Mouse (Mus musculus): ENCODE measurements around the gene Tjp3.

Gene Tjp3

GRCm38 (mm10) chr10:81299585-81300351 is 8.4 kb upstream of the Tjp3 start:
- DNase-seq (ENCODE audit: low read depth, low spot score) = no peak

- no peak for DNase-seq (ENCODE audit: low read depth, low spot score)
Observed at GRCm38 (mm10) chr10:81298369-81299100, 7.2 kb upstream of the Tjp3 start.

GRCm38 (mm10) chr10:81297845-81298244 is 6.5 kb upstream of the Tjp3 start:
- no peak for DNase-seq (ENCODE audit: low read depth, low spot score)

GRCm38 (mm10) chr10:81297246-81297645 is 5.9 kb upstream of the Tjp3 start:
- no peak for DNase-seq (ENCODE audit: low read depth, low spot score)

- no peak for DNase-seq (ENCODE audit: low read depth, low spot score)
Observed at GRCm38 (mm10) chr10:81295185-81295584, 3.8 kb upstream of the Tjp3 start.

- DNase-seq (ENCODE audit: low read depth, low spot score) = no peak
Observed at GRCm38 (mm10) chr10:81294442-81294841, 3.1 kb upstream of the Tjp3 start.

- no peak for DNase-seq (ENCODE audit: low read depth, low spot score)
Observed at GRCm38 (mm10) chr10:81293334-81294030, 2.1 kb upstream of the Tjp3 start.

- DNase-seq (ENCODE audit: low read depth, low spot score) = peak; percentile 100
Observed at GRCm38 (mm10) chr10:81292554-81293333, 1.4 kb upstream of the Tjp3 start, which contains the start of gene Pip5k1c. Pip5k1c (plus strand) TSS chr10:81292963.

- no peak for DNase-seq (ENCODE audit: low read depth, low spot score)
Observed at GRCm38 (mm10) chr10:81290698-81291460, 502 bp downstream of the Tjp3 start.

- no peak for DNase-seq (ENCODE audit: low read depth, low spot score)
Observed at GRCm38 (mm10) chr10:81289811-81290210, 1.6 kb downstream of the Tjp3 start.

- no peak for DNase-seq (ENCODE audit: low read depth, low spot score)
Observed at GRCm38 (mm10) chr10:81289278-81289677, 2.1 kb downstream of the Tjp3 start.

- no peak for DNase-seq (ENCODE audit: low read depth, low spot score)
Observed at GRCm38 (mm10) chr10:81288601-81289000, 2.8 kb downstream of the Tjp3 start.

GRCm38 (mm10) chr10:81287513-81288157 is 3.7 kb downstream of the Tjp3 start:
- no peak for DNase-seq (ENCODE audit: low read depth, low spot score)

GRCm38 (mm10) chr10:81286586-81286985 is 4.8 kb downstream of the Tjp3 start:
- DNase-seq (ENCODE audit: low read depth, low spot score) = no peak

- no peak for DNase-seq (ENCODE audit: low read depth, low spot score)
Observed at GRCm38 (mm10) chr10:81285694-81286450, 5.5 kb downstream of the Tjp3 start.

GRCm38 (mm10) chr10:81284719-81285118 is 6.7 kb downstream of the Tjp3 start:
- no peak for DNase-seq (ENCODE audit: low read depth, low spot score)

- no peak for DNase-seq (ENCODE audit: low read depth, low spot score)
Observed at GRCm38 (mm10) chr10:81284189-81284588, 7.2 kb downstream of the Tjp3 start.

GRCm38 (mm10) chr10:81279496-81279895 is 11.9 kb downstream of the Tjp3 start:
- DNase-seq (ENCODE audit: low read depth, low spot score) = no peak

- no peak for DNase-seq (ENCODE audit: low read depth, low spot score)
Observed at GRCm38 (mm10) chr10:81277676-81278075, 13.7 kb downstream of the Tjp3 start.

- DNase-seq (ENCODE audit: low read depth, low spot score) = no peak
Observed at GRCm38 (mm10) chr10:81273842-81274241, 17.5 kb downstream of the Tjp3 start.
